8 mouse cellular contexts compared by ENCODE assay signal in the genomic region with DNA sequence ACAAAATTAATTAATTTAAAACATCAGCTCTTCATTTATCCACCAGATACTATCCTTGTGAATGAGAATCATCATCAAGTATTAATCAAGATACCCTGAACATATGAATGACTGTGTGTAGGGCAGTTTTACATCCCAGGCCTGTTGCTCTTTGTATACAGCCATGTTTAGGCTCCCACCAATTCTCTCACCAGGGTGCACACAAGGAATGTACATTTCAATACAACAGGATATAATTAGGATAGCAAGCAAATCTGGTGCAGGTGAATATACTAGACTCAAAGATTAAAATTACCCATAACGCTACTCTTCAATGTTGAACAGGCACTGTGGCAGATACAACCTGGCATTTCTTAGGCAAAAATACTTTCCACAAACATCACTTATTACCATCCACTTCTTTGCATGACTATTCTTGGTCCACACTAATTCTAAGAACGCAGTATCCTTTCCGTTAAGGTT. TPM values are rescaled to one million over a fixed set of nuclear protein-coding genes. Genes with fewer than 3 reads are reported as not detected.
DNase-seq lines count a peak whose midpoint lies in the region; ATAC-seq and TF ChIP-seq lines count a peak whose summit lies in the region.

No protein-coding gene starts in this region.

- WGBS in kidney, embryonic 14.5 days: 4% methylated on average over 3 of the region's 3 CpGs
- 6% methylated on average over 3 of the region's 3 CpGs for WGBS in hindbrain, embryonic 12.5 days
- WGBS in midbrain, embryonic 13.5 days: 5% methylated on average over 3 of the region's 3 CpGs

- ATAC-seq in kidney, embryonic 14.5 days (ENCODE audit: low FRiP score, low TSS enrichment): no peak
- no peak for ATAC-seq in hindbrain, embryonic 12.5 days (ENCODE audit: low FRiP score)
- no peak for ATAC-seq in midbrain, embryonic 13.5 days
- no peak for ATAC-seq in granulocyte monocyte progenitor cell, adult 5-6 weeks (replicated peaks; ENCODE audit: poor library complexity, severe bottlenecking)

- 0 out of 2 replicates have a peak, but pooled peaks cover 8% of the 10 kb centered on the region for H3K4me1 ChIP-seq in kidney, embryonic 14.5 days (ENCODE audit: control insufficient read depth, insufficient read depth, low read length)
- peaks cover 13% of the 10 kb centered on the region for H3K4me1 ChIP-seq in hindbrain, embryonic 12.5 days
- peaks cover 22% of the 10 kb centered on the region for H3K4me1 ChIP-seq in midbrain, embryonic 13.5 days (replicated peaks)

- no peaks in the 10 kb centered on the region for H3K27me3 ChIP-seq in kidney, embryonic 14.5 days (ENCODE audit: control insufficient read depth, insufficient read depth, low read length)
- no peaks in the 10 kb centered on the region for H3K27me3 ChIP-seq in hindbrain, embryonic 12.5 days
- H3K27me3 ChIP-seq in midbrain, embryonic 13.5 days: no peaks in the 10 kb centered on the region

- H3K4me2 ChIP-seq in kidney, embryonic 14.5 days (replicated peaks; ENCODE audit: low read depth, low read length): peak overlapping the region; percentile 89
- peak overlapping the region; percentile 87 for H3K4me2 ChIP-seq in hindbrain, embryonic 12.5 days (replicated peaks)
- H3K4me2 ChIP-seq in midbrain, embryonic 13.5 days (replicated peaks): peak overlapping the region; percentile 76

- H3K9me3 ChIP-seq in kidney, embryonic 14.5 days (ENCODE audit: control insufficient read depth, low read length): no peaks in the 10 kb centered on the region
- H3K9me3 ChIP-seq in hindbrain, embryonic 12.5 days (replicated peaks): no peaks in the 10 kb centered on the region
- H3K9me3 ChIP-seq in midbrain, embryonic 13.5 days: no peaks in the 10 kb centered on the region

- peak overlapping the region; percentile 99 for H3K9ac ChIP-seq in kidney, embryonic 14.5 days (ENCODE audit: low read depth, low read length)
- peak overlapping the region; percentile 99; the same call in 1 of the 2 replicates for H3K9ac ChIP-seq in hindbrain, embryonic 12.5 days
- peak overlapping the region; percentile 99 for H3K9ac ChIP-seq in midbrain, embryonic 13.5 days (replicated peaks)

- H3K27ac ChIP-seq in kidney, embryonic 14.5 days (ENCODE audit: low read depth, low read length): peak overlapping the region; percentile 24; the same call in 1 of the 2 replicates
- H3K27ac ChIP-seq in hindbrain, embryonic 12.5 days: peak overlapping the region; percentile 98; the same call in 1 of the 2 replicates
- H3K27ac ChIP-seq in midbrain, embryonic 13.5 days: 0 out of 2 replicates have a peak overlapping the region, but pooled peaks have one; percentile 11

- no peak for TF ChIP-seq POLR2A in brain, embryonic 14.5 days (IDR thresholded peaks at IDR 0.05; ENCODE audit: borderline replicate concordance, extremely low read depth, insufficient read depth, insufficient read length, poor library complexity, severe bottlenecking)

- H3K36me3 ChIP-seq in kidney, embryonic 14.5 days (ENCODE audit: control insufficient read depth, insufficient read depth, low read length): no peaks in the 10 kb centered on the region
- no peaks in the 10 kb centered on the region for H3K36me3 ChIP-seq in hindbrain, embryonic 12.5 days
- H3K36me3 ChIP-seq in midbrain, embryonic 13.5 days: no peaks in the 10 kb centered on the region

- TF ChIP-seq CTCF in brain, embryonic 14.5 days (IDR thresholded peaks at IDR 0.05; ENCODE audit: borderline replicate concordance, extremely low read depth, insufficient read depth, insufficient read length): no peak

- peak overlapping the region; percentile 95 for H3K4me3 ChIP-seq in kidney, embryonic 14.5 days (ENCODE audit: low read length)
- H3K4me3 ChIP-seq in hindbrain, embryonic 12.5 days: peak overlapping the region; percentile 95
- H3K4me3 ChIP-seq in midbrain, embryonic 13.5 days (replicated peaks): peak overlapping the region; percentile 91

- no peak for DNase-seq in kidney, adult 8-10 months
- peak; percentile 56 for DNase-seq in brain, embryonic 14.5 days (ENCODE audit: low read depth)
- no peak for DNase-seq in right cerebral cortex, postnatal 14 days
- DNase-seq in layer of hippocampus, adult 18-20 months (ENCODE audit: low spot score in 2 of 2): no peak

RNA-seq across cellular contexts. Expression of a gene that starts 2.2 kb away (rescaled TPM):
- 12.3 and 15.1 TPM in 2 replicates for polyA plus RNA-seq in kidney, embryonic 14.5 days (2014; fragmentation: Nextera tagmentation; extraction: Ambion mirVana)
- 6.8 and 8.2 TPM in 2 replicates for polyA plus RNA-seq in brain, embryonic 14.5 days (2012; rRNA removed)
- polyA plus RNA-seq in hindbrain, embryonic 12.5 days (2016; fragmentation: Nextera tagmentation; extraction: Ambion mirVana): 10.5 and 10.7 TPM in 2 replicates
- polyA plus RNA-seq in midbrain, embryonic 13.5 days (2015; fragmentation: Nextera tagmentation; extraction: Ambion mirVana): 9.1 and 9.2 TPM in 2 replicates
- 4.7 and 12.2 TPM in 2 replicates for total RNA-seq in granulocyte monocyte progenitor cell, adult 5-6 weeks (2014; fragmentation: Nextera tagmentation)
- 2.5 and 3.6 TPM in 2 replicates for total RNA-seq in granulocyte monocyte progenitor cell, adult 5-6 weeks (2017)
- 1 to 10 TPM; 6.3 to 6.5 TPM for total RNA-seq in layer of hippocampus, adult 18-20 months (2021)

RNA-seq across cellular contexts. Expression of a gene that starts 2.3 kb away (rescaled TPM):
- polyA plus RNA-seq in kidney, embryonic 14.5 days (2014; fragmentation: Nextera tagmentation; extraction: Ambion mirVana): 160 and 203 TPM in 2 replicates
- polyA plus RNA-seq in brain, embryonic 14.5 days (2012; rRNA removed): 132 and 164 TPM in 2 replicates
- polyA plus RNA-seq in hindbrain, embryonic 12.5 days (2016; fragmentation: Nextera tagmentation; extraction: Ambion mirVana): 200 and 201 TPM in 2 replicates
- polyA plus RNA-seq in midbrain, embryonic 13.5 days (2015; fragmentation: Nextera tagmentation; extraction: Ambion mirVana): 150 and 174 TPM in 2 replicates
- total RNA-seq in granulocyte monocyte progenitor cell, adult 5-6 weeks (2014; fragmentation: Nextera tagmentation): 289 and 349 TPM in 2 replicates
- total RNA-seq in granulocyte monocyte progenitor cell, adult 5-6 weeks (2017): 267 and 271 TPM in 2 replicates
- total RNA-seq in layer of hippocampus, adult 18-20 months (2021): 100 to 1,000 TPM; 268 to 281 TPM

Comparison
In these comparisons a context has a peak if more than half of its experiments do, and no peak if none do; other contexts are left out.
1. H3K27ac ChIP-seq: peak in every context shown above with its lines; median percentile 98 in hindbrain, embryonic 12.5 days; 24 in kidney, embryonic 14.5 days; 11 in midbrain, embryonic 13.5 days.